Mouse (Mus musculus): Measurements from ENCODE around the gene Eif2b5. TPM values are rescaled to one million over a fixed set of nuclear protein-coding genes. Genes with fewer than 3 reads are reported as not detected.
A peak's percentile ranks its signal among the peaks of the same experiment; 100 is the strongest.

Eif2b5 gene
- polyA plus RNA-seq, 1 experiment from 2014 or later: 97.4 TPM

GRCm38 (mm10) chr16:20496671-20497600 is 1.7 kb upstream of the Eif2b5 start:
- Histone ChIP-seq H3K27ac (replicated peaks; ENCODE audit: low read depth, low read length) (no peak overlapping the region), H3K9me3 (ENCODE audit: control insufficient read depth, low read length) (no peaks in the 10 kb centered on the region), H3K9ac (replicated peaks; ENCODE audit: low read length) (no peak overlapping the region), H3K36me3 (ENCODE audit: control insufficient read depth, insufficient read depth, low read length) (peaks cover 10% of the 10 kb centered on the region), H3K4me3 (replicated peaks; ENCODE audit: low read depth, low read length) (peak overlapping the region; percentile 19), H3K27me3 (ENCODE audit: control insufficient read depth, insufficient read depth, low read length) (peaks cover 6% of the 10 kb centered on the region; the same call in 1 of the 2 replicates), H3K4me1 (ENCODE audit: control insufficient read depth, insufficient read depth, low read length) (peaks cover 13% of the 10 kb centered on the region; the same call in 1 of the 2 replicates), H3K4me2 (ENCODE audit: low read length) (peak overlapping the region; percentile 50)
- DNase-seq: peak; percentile 89
- ATAC-seq (ENCODE audit: low FRiP score, low TSS enrichment): peak; percentile 29; the same call in 1 of the 2 replicates
- 24% methylated on average over 25 of the region's 25 CpGs for WGBS

DNA sequence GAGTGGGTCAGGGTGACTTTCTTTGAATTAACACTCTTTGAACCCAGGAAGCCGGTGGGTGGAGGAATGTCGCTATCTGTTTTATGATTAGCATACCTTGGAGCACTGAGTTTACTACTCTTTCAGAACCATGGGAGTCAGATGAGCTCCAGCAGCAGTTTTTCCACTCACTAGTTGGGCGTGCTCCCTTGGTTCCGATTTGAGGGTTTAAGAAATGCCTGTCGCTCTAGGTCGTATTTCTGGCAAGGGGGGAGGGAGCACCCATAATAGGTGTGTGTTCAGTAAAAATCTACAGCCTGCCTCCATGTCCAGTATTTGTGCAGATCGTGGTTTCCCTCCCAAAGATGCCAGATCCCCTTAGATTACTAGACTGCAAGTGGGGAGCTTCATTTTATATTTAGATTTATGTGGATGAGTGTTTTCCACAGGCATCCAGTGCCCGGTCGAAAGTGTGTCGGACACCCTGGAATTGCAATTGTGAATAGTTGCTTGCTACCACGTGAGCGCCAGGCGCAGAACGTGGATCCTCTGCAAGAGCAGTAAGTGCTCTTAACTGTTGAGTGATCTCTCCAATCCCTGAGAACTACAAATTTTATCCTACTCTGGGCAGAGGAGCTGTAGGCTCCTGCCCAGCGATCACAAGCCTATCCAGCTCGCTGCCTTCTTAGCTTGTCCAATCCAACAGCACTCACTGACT is 489 bp upstream of the Eif2b5 start:
- ATAC-seq (ENCODE audit: low FRiP score, low TSS enrichment): peak; percentile 71
- H3K4me3 ChIP-seq (replicated peaks; ENCODE audit: low read depth, low read length): peak overlapping the region; percentile 82
- H3K36me3 ChIP-seq (ENCODE audit: control insufficient read depth, insufficient read depth, low read length): peaks cover 22% of the 10 kb centered on the region
- 15% methylated on average over 16 of the region's 16 CpGs for WGBS
- H3K4me1 ChIP-seq (ENCODE audit: control insufficient read depth, insufficient read depth, low read length): peaks cover 13% of the 10 kb centered on the region; the same call in 1 of the 2 replicates
- H3K9ac ChIP-seq (replicated peaks; ENCODE audit: low read length): peak overlapping the region; percentile 86
- peak overlapping the region; percentile 83 for H3K27ac ChIP-seq (replicated peaks; ENCODE audit: low read depth, low read length)
- H3K27me3 ChIP-seq (ENCODE audit: control insufficient read depth, insufficient read depth, low read length): peaks cover 6% of the 10 kb centered on the region; the same call in 1 of the 2 replicates
- no peaks in the 10 kb centered on the region for H3K9me3 ChIP-seq (ENCODE audit: control insufficient read depth, low read length)
- DNase-seq: no peak
- H3K4me2 ChIP-seq (ENCODE audit: low read length): peak overlapping the region; percentile 82

- ATAC-seq (ENCODE audit: low FRiP score, low TSS enrichment): no peak
- Histone ChIP-seq H3K9me3 (ENCODE audit: control insufficient read depth, low read length) (no peaks in the 10 kb centered on the region), H3K9ac (replicated peaks; ENCODE audit: low read length) (no peak overlapping the region), H3K36me3 (ENCODE audit: control insufficient read depth, insufficient read depth, low read length) (peaks cover 97% of the 10 kb centered on the region), H3K4me3 (replicated peaks; ENCODE audit: low read depth, low read length) (no peak overlapping the region), H3K4me2 (ENCODE audit: low read length) (no peak overlapping the region), H3K4me1 (ENCODE audit: control insufficient read depth, insufficient read depth, low read length) (no peaks in the 10 kb centered on the region), H3K27me3 (ENCODE audit: control insufficient read depth, insufficient read depth, low read length) (no peaks in the 10 kb centered on the region), H3K27ac (replicated peaks; ENCODE audit: low read depth, low read length) (no peak overlapping the region)
- 90% methylated on average over 8 of the region's 8 CpGs for WGBS
- no peak for DNase-seq
These were observed 7.4 kb downstream of the Eif2b5 start for GRCm38 (mm10) chr16:20506000-20506399.

DNA sequence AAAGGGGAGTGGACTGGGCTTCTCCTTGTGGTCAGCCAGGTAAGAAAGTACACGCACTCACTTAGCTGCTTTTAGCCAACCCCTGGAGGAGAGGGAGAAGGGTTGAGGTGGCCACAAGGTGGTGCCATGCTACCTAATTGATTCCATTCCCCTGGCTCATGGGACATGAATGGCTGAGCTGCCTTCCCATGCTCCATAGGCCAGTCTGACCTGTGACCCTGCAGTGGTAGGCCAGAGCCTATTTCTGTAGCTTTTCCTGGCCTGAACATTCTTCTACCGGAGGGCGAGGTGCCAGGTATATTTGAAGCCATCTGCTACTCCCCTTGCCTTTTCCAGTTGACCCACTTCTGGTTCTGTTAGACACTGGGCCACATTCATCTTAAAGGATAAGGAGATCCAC is 10.7 kb downstream of the Eif2b5 start:
- ATAC-seq (ENCODE audit: low FRiP score, low TSS enrichment) (peak; percentile 43; the same call in 1 of the 2 replicates), DNase-seq (peak; percentile 50)
- H3K9me3 ChIP-seq (ENCODE audit: control insufficient read depth, low read length): no peaks in the 10 kb centered on the region
- no peaks in the 10 kb centered on the region for H3K4me1 ChIP-seq (ENCODE audit: control insufficient read depth, insufficient read depth, low read length)
- no peak overlapping the region for H3K27ac ChIP-seq (replicated peaks; ENCODE audit: low read depth, low read length)
- H3K4me2 ChIP-seq (ENCODE audit: low read length): no peak overlapping the region
- H3K4me3 ChIP-seq (replicated peaks; ENCODE audit: low read depth, low read length): no peak overlapping the region
- no peak overlapping the region for H3K9ac ChIP-seq (replicated peaks; ENCODE audit: low read length)
- WGBS: 85% methylated on average over 3 of the region's 3 CpGs
- peaks cover 71% of the 10 kb centered on the region for H3K36me3 ChIP-seq (ENCODE audit: control insufficient read depth, insufficient read depth, low read length)
- H3K27me3 ChIP-seq (ENCODE audit: control insufficient read depth, insufficient read depth, low read length): no peaks in the 10 kb centered on the region

DNA sequence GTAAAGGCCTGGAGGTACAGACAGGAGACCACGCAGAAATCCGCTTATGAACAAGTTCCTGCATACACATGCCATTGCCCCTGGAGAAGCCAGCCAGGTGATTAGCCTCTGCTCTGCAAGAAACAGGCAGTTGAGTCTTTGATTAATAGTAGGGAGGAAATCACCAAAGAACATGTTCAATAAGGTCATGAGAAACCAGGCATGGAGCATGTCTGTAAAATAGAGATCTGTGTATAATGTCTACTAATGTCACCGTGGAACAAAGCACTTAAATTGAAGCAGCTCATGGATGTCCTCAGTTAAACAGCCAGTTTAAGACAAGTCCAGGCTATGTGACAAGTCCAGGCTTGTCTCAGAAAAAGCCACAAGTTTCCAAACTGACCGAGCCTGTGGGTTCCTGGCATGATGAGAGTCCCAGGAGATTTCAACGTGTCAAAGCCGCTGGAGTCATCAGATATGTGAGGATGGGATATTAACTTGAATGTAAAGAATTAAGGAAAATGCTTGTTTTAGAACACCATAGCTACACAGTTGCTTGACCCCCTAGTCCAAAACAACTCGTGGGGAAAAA is 12.7 kb downstream of the Eif2b5 start:
- Histone ChIP-seq H3K4me2 (ENCODE audit: low read length) (no peak overlapping the region), H3K9me3 (ENCODE audit: control insufficient read depth, low read length) (no peaks in the 10 kb centered on the region), H3K27ac (replicated peaks; ENCODE audit: low read depth, low read length) (no peak overlapping the region), H3K27me3 (ENCODE audit: control insufficient read depth, insufficient read depth, low read length) (no peaks in the 10 kb centered on the region), H3K9ac (replicated peaks; ENCODE audit: low read length) (no peak overlapping the region), H3K4me1 (ENCODE audit: control insufficient read depth, insufficient read depth, low read length) (no peaks in the 10 kb centered on the region), H3K36me3 (ENCODE audit: control insufficient read depth, insufficient read depth, low read length) (peaks cover 51% of the 10 kb centered on the region), H3K4me3 (replicated peaks; ENCODE audit: low read depth, low read length) (no peak overlapping the region)
- 94% methylated on average over 7 of the region's 7 CpGs for WGBS
- ATAC-seq (ENCODE audit: low FRiP score, low TSS enrichment) (no peak), DNase-seq (no peak)

DNA sequence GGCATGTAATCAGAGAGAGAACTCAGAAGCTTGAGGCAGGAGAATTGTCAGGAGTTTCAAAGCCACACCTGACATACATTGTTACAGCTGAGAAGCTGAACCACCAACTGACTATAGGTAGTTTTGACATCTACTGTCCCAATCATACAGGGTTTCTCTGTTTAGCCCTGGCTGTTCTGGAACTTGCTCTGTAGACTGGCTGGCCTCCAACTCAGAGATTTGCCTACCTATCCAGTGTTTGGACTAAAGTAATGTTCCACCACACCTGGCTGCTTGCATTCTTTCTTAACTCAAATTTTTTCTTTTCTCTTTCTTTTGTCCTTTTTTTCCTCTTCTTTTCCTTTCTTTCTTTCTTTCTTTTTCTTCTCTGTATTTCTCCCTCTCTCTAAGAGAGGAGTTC is 17.4 kb downstream of the Eif2b5 start:
- peak overlapping the region; percentile 94 for H3K27ac ChIP-seq (replicated peaks; ENCODE audit: low read depth, low read length)
- H3K4me1 ChIP-seq (ENCODE audit: control insufficient read depth, insufficient read depth, low read length): peaks cover 16% of the 10 kb centered on the region
- peak overlapping the region; percentile 98 for H3K4me3 ChIP-seq (replicated peaks; ENCODE audit: low read depth, low read length)
- H3K9ac ChIP-seq (replicated peaks; ENCODE audit: low read length): peak overlapping the region; percentile 96
- H3K9me3 ChIP-seq (ENCODE audit: control insufficient read depth, low read length): no peaks in the 10 kb centered on the region
- peak overlapping the region; percentile 90 for H3K4me2 ChIP-seq (ENCODE audit: low read length)
- no peak for DNase-seq
- no peaks in the 10 kb centered on the region for H3K27me3 ChIP-seq (ENCODE audit: control insufficient read depth, insufficient read depth, low read length)
- peaks cover 7% of the 10 kb centered on the region for H3K36me3 ChIP-seq (ENCODE audit: control insufficient read depth, insufficient read depth, low read length)
- ATAC-seq (ENCODE audit: low FRiP score, low TSS enrichment): no peak

- no peaks in the 10 kb centered on the region for H3K27me3 ChIP-seq (ENCODE audit: control insufficient read depth, insufficient read depth, low read length)
- peaks cover 16% of the 10 kb centered on the region for H3K4me1 ChIP-seq (ENCODE audit: control insufficient read depth, insufficient read depth, low read length)
- H3K4me3 ChIP-seq (replicated peaks; ENCODE audit: low read depth, low read length): peak within 1 kb of the TSS; percentile 98
- H3K9ac ChIP-seq (replicated peaks; ENCODE audit: low read length): peak within 1 kb of the TSS; percentile 96
- ATAC-seq (ENCODE audit: low FRiP score, low TSS enrichment): peak; percentile 94
- peaks cover 8% of the 10 kb centered on the region; the same call in 1 of the 2 replicates for H3K36me3 ChIP-seq (ENCODE audit: control insufficient read depth, insufficient read depth, low read length)
- WGBS: under 1% methylated on average over 52 of the region's 55 CpGs
- DNase-seq: peak; percentile 95
- no peaks in the 10 kb centered on the region for H3K9me3 ChIP-seq (ENCODE audit: control insufficient read depth, low read length)
- H3K4me2 ChIP-seq (ENCODE audit: low read length): peak within 1 kb of the TSS; percentile 90
- peak within 1 kb of the TSS; percentile 94 for H3K27ac ChIP-seq (replicated peaks; ENCODE audit: low read depth, low read length)
These were observed 18.1 kb downstream of the Eif2b5 start, which contains the start of gene Dvl3 for GRCm38 (mm10) chr16:20516726-20517201. Dvl3 (plus strand) TSS chr16:20516982.

DNA sequence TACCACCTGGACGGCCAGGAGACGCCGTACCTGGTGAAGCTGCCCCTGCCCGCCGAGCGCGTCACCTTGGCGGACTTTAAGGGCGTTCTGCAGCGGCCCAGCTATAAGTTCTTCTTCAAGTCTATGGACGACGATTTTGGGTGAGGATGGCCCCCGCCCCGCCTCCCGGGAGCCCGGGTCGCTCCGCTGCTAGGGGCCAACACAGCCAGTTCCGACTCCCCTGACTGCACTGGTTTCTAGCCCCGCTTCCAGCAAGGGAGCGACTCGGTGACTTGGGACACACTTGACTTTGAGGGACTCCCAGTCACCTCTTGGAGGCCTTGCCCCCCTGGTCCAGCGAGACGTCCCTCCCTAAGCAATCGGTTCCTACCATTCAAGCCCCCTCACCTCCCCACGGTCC is 18.6 kb downstream of the Eif2b5 start:
- ATAC-seq (ENCODE audit: low FRiP score, low TSS enrichment) (no peak; the same call in none of the 2 replicates), DNase-seq (no peak)
- Histone ChIP-seq H3K4me2 (ENCODE audit: low read length) (peak overlapping the region; percentile 90), H3K9me3 (ENCODE audit: control insufficient read depth, low read length) (no peaks in the 10 kb centered on the region), H3K36me3 (ENCODE audit: control insufficient read depth, insufficient read depth, low read length) (peaks cover 11% of the 10 kb centered on the region; the same call in 1 of the 2 replicates), H3K27ac (replicated peaks; ENCODE audit: low read depth, low read length) (peak overlapping the region; percentile 94), H3K4me3 (replicated peaks; ENCODE audit: low read depth, low read length) (peak overlapping the region; percentile 98), H3K27me3 (ENCODE audit: control insufficient read depth, insufficient read depth, low read length) (no peaks in the 10 kb centered on the region), H3K4me1 (ENCODE audit: control insufficient read depth, insufficient read depth, low read length) (peaks cover 16% of the 10 kb centered on the region), H3K9ac (replicated peaks; ENCODE audit: low read length) (peak overlapping the region; percentile 96)
- WGBS: 0% methylated on average over 26 of the region's 26 CpGs

Data from midbrain, embryonic 14.5 days (tissue).